Mouse (Mus musculus) embryonic fibroblast, embryonic 13.5 days (primary cell): ENCODE measurements around the gene Grap.

ENCODE experiments used
- CTCF ChIP-seq: IDR thresholded peaks from 2 replicates; pipeline ENCODE4 v1.5.1; 2011; ENCODE audit warnings: mild to moderate bottlenecking, control low read depth, low read length, moderate library complexity, borderline replicate concordance; ENCODE audit not compliant: insufficient read depth
- POLR2A ChIP-seq: IDR thresholded peaks from 2 replicates; pipeline ENCODE4 v1.6.1; 2011; ENCODE audit warnings: low read depth, mild to moderate bottlenecking, control low read depth, low read length, moderate library complexity

GRCm38 (mm10) chr11:61675332-61675731, 22.3 kb downstream of the Grap start:
- TF ChIP-seq CTCF: no peak
- TF ChIP-seq POLR2A: no peak
